ENCODE assay signal across 8 mouse cellular contexts in genomic region chr5:123013599-123014315, GRCm38 (mm10). TPM values are rescaled to one million over a fixed set of nuclear protein-coding genes. Genes with fewer than 3 reads are reported as not detected.
DNase-seq lines count a peak whose midpoint lies in the region; ATAC-seq and TF ChIP-seq lines count a peak whose summit lies in the region.

No protein-coding gene starts in this region.

- peak overlapping the region; percentile 94 for H3K27ac ChIP-seq in forebrain, embryonic 15.5 days (replicated peaks)
- H3K27ac ChIP-seq in kidney, embryonic 15.5 days, result 0 out of 2 replicates have a peak overlapping the region, but pooled peaks have one; percentile 27
- peak overlapping the region; percentile 85; the same call in 1 of the 2 replicates for H3K27ac ChIP-seq in liver, embryonic 13.5 days

- H3K36me3 ChIP-seq in E14TG2a.4 (ENCODE audit: insufficient read depth, low read length), result peaks cover 20% of the 10 kb centered on the region
- H3K36me3 ChIP-seq in forebrain, embryonic 15.5 days, result no peaks in the 10 kb centered on the region
- H3K36me3 ChIP-seq in kidney, embryonic 15.5 days, result no peaks in the 10 kb centered on the region
- no peaks in the 10 kb centered on the region for H3K36me3 ChIP-seq in liver, embryonic 13.5 days

- peaks cover 73% of the 10 kb centered on the region for H3K4me1 ChIP-seq in E14TG2a.4 (replicated peaks; ENCODE audit: low read depth, low read length)
- peaks cover 50% of the 10 kb centered on the region for H3K4me1 ChIP-seq in forebrain, embryonic 15.5 days
- H3K4me1 ChIP-seq in kidney, embryonic 15.5 days, result peaks cover 43% of the 10 kb centered on the region
- H3K4me1 ChIP-seq in liver, embryonic 13.5 days (replicated peaks), result peaks cover 49% of the 10 kb centered on the region

- no peaks in the 10 kb centered on the region for H3K27me3 ChIP-seq in E14TG2a.4 (ENCODE audit: insufficient read depth, low read length)
- H3K27me3 ChIP-seq in forebrain, embryonic 15.5 days, result no peaks in the 10 kb centered on the region
- no peaks in the 10 kb centered on the region for H3K27me3 ChIP-seq in kidney, embryonic 15.5 days
- 0 out of 2 replicates have a peak, but pooled peaks cover 4% of the 10 kb centered on the region for H3K27me3 ChIP-seq in liver, embryonic 13.5 days

- peak; percentile 35 for DNase-seq in 3134 (ENCODE audit: extremely low read depth, insufficient read length, low spot score)
- peak; percentile 73 for DNase-seq in c-Kit-positive CD71-positive TER-119-positive erythroid progenitor cells, embryonic 14.5 days (ENCODE audit: low spot score)
- peak; percentile 54 for DNase-seq in liver, embryonic 13.5 days
- DNase-seq in retina, embryonic 14.5 days (ENCODE audit: low spot score), result peak; percentile 87
- DNase-seq in thymus, postnatal 14 days, result peak; percentile 78

- 0 out of 2 replicates have a peak overlapping the region, but pooled peaks have one; percentile 11 for H3K4me3 ChIP-seq in E14TG2a.4 (replicated peaks; ENCODE audit: low read length)
- H3K4me3 ChIP-seq in forebrain, embryonic 15.5 days, result no peak overlapping the region
- no peak overlapping the region for H3K4me3 ChIP-seq in kidney, embryonic 15.5 days (replicated peaks)
- no peak overlapping the region for H3K4me3 ChIP-seq in liver, embryonic 13.5 days (replicated peaks)

- 56% methylated on average over 9 of the region's 9 CpGs for WGBS in forebrain, embryonic 15.5 days
- WGBS in kidney, embryonic 15.5 days, result 55% methylated on average over 9 of the region's 9 CpGs
- 40% methylated on average over 9 of the region's 9 CpGs for WGBS in liver, embryonic 13.5 days (ENCODE audit: insufficient replicate concordance)

- H3K4me2 ChIP-seq in forebrain, embryonic 15.5 days (replicated peaks), result no peak overlapping the region
- no peak overlapping the region for H3K4me2 ChIP-seq in kidney, embryonic 15.5 days
- peak overlapping the region; percentile 99 for H3K4me2 ChIP-seq in liver, embryonic 13.5 days

- no peak for ATAC-seq in forebrain, embryonic 15.5 days (replicated peaks)
- no peak for ATAC-seq in kidney, embryonic 15.5 days (replicated peaks; ENCODE audit: low FRiP score)
- ATAC-seq in liver, embryonic 13.5 days (ENCODE audit: low read depth), result no peak

- 0 out of 2 replicates have a peak, but pooled peaks cover 4% of the 10 kb centered on the region for H3K9me3 ChIP-seq in E14TG2a.4 (ENCODE audit: low read length)
- H3K9me3 ChIP-seq in forebrain, embryonic 15.5 days, result no peaks in the 10 kb centered on the region
- H3K9me3 ChIP-seq in kidney, embryonic 15.5 days (replicated peaks), result no peaks in the 10 kb centered on the region
- no peaks in the 10 kb centered on the region for H3K9me3 ChIP-seq in liver, embryonic 13.5 days (replicated peaks)

- H3K9ac ChIP-seq in forebrain, embryonic 15.5 days (replicated peaks), result no peak overlapping the region
- no peak overlapping the region for H3K9ac ChIP-seq in kidney, embryonic 15.5 days
- H3K9ac ChIP-seq in liver, embryonic 13.5 days, result peak overlapping the region; percentile 61

- peak; percentile 63 for TF ChIP-seq CTCF in E14TG2a.4 (conservative IDR thresholded peaks at IDR 0.05; ENCODE audit: low read length)

RNA-seq across cellular contexts. Expression of gene Orai1, which starts 1.1 kb away (rescaled TPM):
- polyA plus RNA-seq in forebrain, embryonic 15.5 days (2015; fragmentation: Nextera tagmentation; extraction: Ambion mirVana), result 14.0 and 14.9 TPM in 2 replicates
- 17.5 and 18.5 TPM in 2 replicates for polyA plus RNA-seq in kidney, embryonic 15.5 days (2015; fragmentation: Nextera tagmentation; extraction: Ambion mirVana)
- polyA plus RNA-seq in liver, embryonic 13.5 days (2015; fragmentation: Nextera tagmentation; extraction: Ambion mirVana), result 6.6 and 8.2 TPM in 2 replicates

RNA-seq across cellular contexts. Expression of gene Kdm2b, which starts 24.1 kb away (rescaled TPM):
- 138 and 141 TPM in 2 replicates for polyA plus RNA-seq in forebrain, embryonic 15.5 days (2015; fragmentation: Nextera tagmentation; extraction: Ambion mirVana)
- polyA plus RNA-seq in kidney, embryonic 15.5 days (2015; fragmentation: Nextera tagmentation; extraction: Ambion mirVana), result 92.2 and 96.8 TPM in 2 replicates
- 21.3 and 23.6 TPM in 2 replicates for polyA plus RNA-seq in liver, embryonic 13.5 days (2015; fragmentation: Nextera tagmentation; extraction: Ambion mirVana)

RNA-seq across cellular contexts. Expression of gene Morn3, which starts 33.1 kb away (rescaled TPM):
- polyA plus RNA-seq in forebrain, embryonic 15.5 days (2015; fragmentation: Nextera tagmentation; extraction: Ambion mirVana), result 1.1 and 2.2 TPM in 2 replicates
- 0.26 TPM in 1 of 2 replicates, not detected in the other for polyA plus RNA-seq in kidney, embryonic 15.5 days (2015; fragmentation: Nextera tagmentation; extraction: Ambion mirVana)
- polyA plus RNA-seq in liver, embryonic 13.5 days (2015; fragmentation: Nextera tagmentation; extraction: Ambion mirVana), result not detected in 2 replicates

RNA-seq across cellular contexts. Expression of gene Tmem120b, which starts 54.5 kb away (rescaled TPM):
- polyA plus RNA-seq in forebrain, embryonic 15.5 days (2015; fragmentation: Nextera tagmentation; extraction: Ambion mirVana), result 16.0 and 16.9 TPM in 2 replicates
- polyA plus RNA-seq in kidney, embryonic 15.5 days (2015; fragmentation: Nextera tagmentation; extraction: Ambion mirVana), result 15.3 and 19.2 TPM in 2 replicates
- polyA plus RNA-seq in liver, embryonic 13.5 days (2015; fragmentation: Nextera tagmentation; extraction: Ambion mirVana), result 23.0 and 24.2 TPM in 2 replicates

Comparison
In these comparisons a context has a peak if more than half of its experiments do, and no peak if none do; other contexts are left out.
1. DNase-seq: peak in every context shown above with its lines; median percentile 87 in retina, embryonic 14.5 days; 78 in thymus, postnatal 14 days; 73 in c-Kit-positive CD71-positive TER-119-positive erythroid progenitor cells, embryonic 14.5 days; 54 in liver, embryonic 13.5 days; 35 in 3134.
2. H3K27ac ChIP-seq: peak in every context shown above with its lines; median percentile 94 in forebrain, embryonic 15.5 days; 85 in liver, embryonic 13.5 days; 27 in kidney, embryonic 15.5 days.